Mouse (Mus musculus) embryonic facial prominence, embryonic 10.5 days (tissue): ENCODE measurements at regions not wholly inside any gene's neighbourhood (a gene's known extent, or its start where the extent isn't known, plus 50 kb on each side); places are given as distances from the start of the nearest gene placed in this dataset.

Source experiments
- DNase-seq: peaks from one replicate; pipeline ENCODE4 v3.0.0-alpha.2; 2017; ENCODE audit warnings: low spot score
- H3K27ac ChIP-seq: fragments of 300-500 bp; sonication (generic); replicated peaks from 2 replicates; pipeline ENCODE4 v1.5.1; 2016; ENCODE audit warnings: mild to moderate bottlenecking
- H3K27me3 ChIP-seq: fragments of 300-500 bp; sonication (generic); replicated peaks from 2 replicates; pipeline ENCODE4 v1.6.1; 2016; ENCODE audit warnings: low read depth, mild to moderate bottlenecking; ENCODE audit not compliant: poor library complexity, severe bottlenecking
- H3K36me3 ChIP-seq: fragments of 300-500 bp; sonication (generic); replicated peaks from 2 replicates; pipeline ENCODE4 v1.6.1; 2016; ENCODE audit warnings: mild to moderate bottlenecking, moderate library complexity
- H3K4me1 ChIP-seq: fragments of 300-500 bp; sonication (generic); 2 replicates; pipeline ENCODE4 v1.6.1; 2016
- H3K4me3 ChIP-seq: fragments of 300-500 bp; sonication (generic); 2 replicates; pipeline ENCODE4 v1.5.1; 2016; ENCODE audit warnings: mild to moderate bottlenecking, moderate library complexity
- H3K9me3 ChIP-seq: fragments of 300-500 bp; sonication (generic); 2 replicates; pipeline ENCODE4 v1.6.1; 2016; ENCODE audit warnings: mild to moderate bottlenecking
- WGBS: fragments of 180-500 bp; shearing (Covaris S2); methylation state at CpG from one replicate; pipeline ENCODE4 v1.1.7; 2016; 5-methylcytosine and 5-hydroxymethylcytosine counted together

- WGBS = 60% methylated on average over 5 of the region's 5 CpGs
- Histone ChIP-seq H3K36me3 (no peaks in the 10 kb centered on the region), H3K4me3 (no peak overlapping the region), H3K27me3 (no peaks in the 10 kb centered on the region), H3K27ac (no peak overlapping the region), H3K9me3 (no peaks in the 10 kb centered on the region), H3K4me1 (peaks cover 16% of the 10 kb centered on the region)
- no peak for DNase-seq
Observed at GRCm38 (mm10) chr1:128671016-128671415, 78.9 kb upstream of the Cxcr4 start.

DNA sequence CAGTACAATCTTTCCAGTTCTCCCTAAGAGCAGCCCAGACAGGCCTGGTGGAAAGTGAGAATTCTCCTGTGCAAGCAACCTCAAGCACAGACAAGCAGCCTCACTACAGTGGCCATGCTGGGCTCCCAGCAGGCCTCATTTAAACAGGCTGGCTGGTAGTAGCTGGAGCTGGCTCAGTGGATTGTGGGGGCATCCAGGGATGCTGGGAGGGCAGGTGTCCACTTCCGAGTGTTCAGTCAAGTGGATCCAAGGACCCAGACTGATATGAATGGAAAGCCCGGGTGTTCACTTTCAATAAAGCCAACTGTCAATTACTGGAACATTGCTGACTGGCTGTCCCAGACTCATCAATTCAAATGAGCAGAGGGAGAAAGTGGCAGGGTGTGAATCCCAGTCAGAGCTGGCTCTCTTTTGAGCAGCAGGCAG lies 77.2 kb upstream of the Cxcr4 start:
- H3K36me3 ChIP-seq = no peaks in the 10 kb centered on the region
- no peak overlapping the region for H3K27ac ChIP-seq
- H3K9me3 ChIP-seq = no peaks in the 10 kb centered on the region
- H3K27me3 ChIP-seq = no peaks in the 10 kb centered on the region
- DNase-seq = no peak
- WGBS = 53% methylated on average over 2 of the region's 2 CpGs
- H3K4me3 ChIP-seq = no peak overlapping the region
- peaks cover 16% of the 10 kb centered on the region for H3K4me1 ChIP-seq

DNA sequence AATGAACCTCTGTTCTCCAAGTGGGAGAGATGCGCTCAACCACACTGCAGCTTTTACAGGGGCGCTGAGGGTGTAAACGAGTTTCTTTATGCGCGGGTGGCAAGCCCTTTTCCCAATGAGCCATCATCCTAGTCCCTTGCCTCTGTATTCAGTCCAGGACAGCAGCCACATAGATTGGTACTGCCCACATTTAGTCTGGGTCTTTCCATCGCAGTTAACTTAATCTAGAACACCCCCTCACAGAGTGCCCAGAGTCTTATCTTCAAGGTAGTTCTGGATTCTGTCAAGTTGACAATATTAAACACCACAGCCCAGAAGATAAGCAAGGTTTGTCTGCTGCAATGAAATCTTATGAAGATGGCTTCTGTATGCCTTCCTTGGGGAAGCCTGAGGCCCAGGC lies 76.6 kb upstream of the Cxcr4 start:
- Histone ChIP-seq H3K27ac (no peak overlapping the region), H3K36me3 (no peaks in the 10 kb centered on the region), H3K4me3 (no peak overlapping the region), H3K27me3 (no peaks in the 10 kb centered on the region), H3K9me3 (no peaks in the 10 kb centered on the region), H3K4me1 (peaks cover 16% of the 10 kb centered on the region)
- 85% methylated on average over 6 of the region's 6 CpGs for WGBS
- DNase-seq = no peak

DNA sequence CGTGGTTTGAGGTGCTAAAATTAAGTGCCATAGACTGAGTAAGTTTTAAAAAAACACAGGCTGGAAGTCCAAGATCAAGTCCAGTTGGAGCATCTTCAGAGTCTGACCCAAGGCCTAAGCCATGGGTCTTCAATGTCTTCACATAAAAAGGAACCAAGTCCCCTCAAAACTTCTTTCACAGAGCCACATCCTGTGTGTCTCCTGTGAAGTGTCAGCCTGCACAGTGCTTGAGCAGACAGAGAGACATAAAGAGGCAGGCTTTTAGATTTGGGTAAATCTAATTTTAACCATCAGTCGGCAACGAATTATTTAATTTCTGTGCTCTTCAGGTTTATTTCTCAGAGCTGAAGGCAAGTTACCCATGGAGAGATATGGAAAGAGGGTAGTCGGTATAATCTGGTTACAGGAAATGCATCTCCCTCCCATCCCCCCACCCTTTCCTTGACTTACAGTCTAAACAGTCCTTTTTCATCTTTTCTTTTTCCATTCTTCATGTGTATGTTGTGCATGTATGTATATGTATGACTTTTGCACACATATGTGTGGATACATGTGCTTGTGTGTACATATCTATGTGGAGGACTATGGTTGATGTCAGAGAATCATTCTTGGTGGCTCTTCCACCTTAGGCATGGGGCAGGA lies 75.1 kb upstream of the Cxcr4 start:
- 83% methylated on average over 4 of the region's 4 CpGs for WGBS
- Histone ChIP-seq H3K27me3 (no peaks in the 10 kb centered on the region), H3K27ac (no peak overlapping the region), H3K4me3 (no peak overlapping the region), H3K4me1 (peaks cover 16% of the 10 kb centered on the region), H3K36me3 (no peaks in the 10 kb centered on the region), H3K9me3 (no peaks in the 10 kb centered on the region)
- DNase-seq = no peak

GRCm38 (mm10) chr1:128663207-128663606 lies 71.1 kb upstream of the Cxcr4 start:
- no peaks in the 10 kb centered on the region for H3K36me3 ChIP-seq
- no peaks in the 10 kb centered on the region for H3K9me3 ChIP-seq
- WGBS = 93% methylated on average over 2 of the region's 2 CpGs
- H3K27me3 ChIP-seq = no peaks in the 10 kb centered on the region
- H3K4me1 ChIP-seq = peaks cover 5% of the 10 kb centered on the region; the same call in 1 of the 2 replicates
- H3K27ac ChIP-seq = no peak overlapping the region
- DNase-seq = no peak
- no peak overlapping the region for H3K4me3 ChIP-seq

DNA sequence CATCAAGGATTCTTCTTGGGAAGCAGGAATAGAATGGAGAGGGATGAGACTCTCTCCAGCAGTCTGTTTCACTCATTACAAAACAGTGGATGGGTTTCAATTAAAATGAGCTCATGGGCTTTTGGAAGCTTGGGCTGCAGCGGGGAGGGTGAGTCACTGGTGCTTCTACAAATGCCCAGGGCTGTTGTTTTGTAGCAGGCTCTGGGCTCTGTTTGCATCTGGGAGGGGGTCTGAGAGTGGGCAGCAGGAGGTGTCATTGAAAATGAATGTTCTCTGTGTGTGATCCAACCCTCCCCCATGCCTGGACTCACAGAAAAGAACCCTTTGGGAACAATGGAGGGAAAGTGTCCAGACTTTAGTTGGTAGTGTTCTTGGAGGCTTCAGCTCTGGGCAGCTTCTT lies 67.8 kb upstream of the Cxcr4 start:
- H3K4me1 ChIP-seq = peaks cover 7% of the 10 kb centered on the region; the same call in 1 of the 2 replicates
- H3K4me3 ChIP-seq = no peak overlapping the region
- DNase-seq = no peak
- no peaks in the 10 kb centered on the region; the same call in 1 of the 2 replicates for H3K27me3 ChIP-seq
- no peaks in the 10 kb centered on the region for H3K9me3 ChIP-seq
- no peaks in the 10 kb centered on the region for H3K36me3 ChIP-seq
- no peak overlapping the region for H3K27ac ChIP-seq
- 42% methylated on average over 1 of the region's 1 CpGs for WGBS

DNA sequence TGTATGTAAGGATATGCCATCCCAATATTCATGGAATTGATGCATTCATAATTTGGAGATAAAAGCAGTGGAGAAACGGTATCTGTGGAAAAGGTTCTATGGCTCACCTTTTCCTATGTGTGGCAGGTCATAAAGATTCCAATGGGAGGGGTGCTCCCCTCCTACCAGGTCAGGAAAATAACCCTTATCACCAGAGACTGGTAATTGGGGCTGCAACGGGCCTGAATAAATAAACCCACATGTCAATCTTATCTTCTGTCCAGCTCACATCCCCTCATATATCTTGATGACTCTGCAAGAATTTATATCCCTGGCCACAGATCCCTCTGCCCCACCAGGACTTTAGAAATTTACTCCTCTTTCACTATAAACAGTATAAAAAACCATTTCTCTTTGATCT lies 66.7 kb upstream of the Cxcr4 start:
- peaks cover 9% of the 10 kb centered on the region; the same call in 1 of the 2 replicates for H3K4me1 ChIP-seq
- H3K27ac ChIP-seq = no peak overlapping the region
- H3K36me3 ChIP-seq = no peaks in the 10 kb centered on the region
- no peaks in the 10 kb centered on the region; the same call in 1 of the 2 replicates for H3K27me3 ChIP-seq
- WGBS = 59% methylated on average over 2 of the region's 2 CpGs
- no peaks in the 10 kb centered on the region for H3K9me3 ChIP-seq
- no peak overlapping the region for H3K4me3 ChIP-seq
- no peak for DNase-seq

DNA sequence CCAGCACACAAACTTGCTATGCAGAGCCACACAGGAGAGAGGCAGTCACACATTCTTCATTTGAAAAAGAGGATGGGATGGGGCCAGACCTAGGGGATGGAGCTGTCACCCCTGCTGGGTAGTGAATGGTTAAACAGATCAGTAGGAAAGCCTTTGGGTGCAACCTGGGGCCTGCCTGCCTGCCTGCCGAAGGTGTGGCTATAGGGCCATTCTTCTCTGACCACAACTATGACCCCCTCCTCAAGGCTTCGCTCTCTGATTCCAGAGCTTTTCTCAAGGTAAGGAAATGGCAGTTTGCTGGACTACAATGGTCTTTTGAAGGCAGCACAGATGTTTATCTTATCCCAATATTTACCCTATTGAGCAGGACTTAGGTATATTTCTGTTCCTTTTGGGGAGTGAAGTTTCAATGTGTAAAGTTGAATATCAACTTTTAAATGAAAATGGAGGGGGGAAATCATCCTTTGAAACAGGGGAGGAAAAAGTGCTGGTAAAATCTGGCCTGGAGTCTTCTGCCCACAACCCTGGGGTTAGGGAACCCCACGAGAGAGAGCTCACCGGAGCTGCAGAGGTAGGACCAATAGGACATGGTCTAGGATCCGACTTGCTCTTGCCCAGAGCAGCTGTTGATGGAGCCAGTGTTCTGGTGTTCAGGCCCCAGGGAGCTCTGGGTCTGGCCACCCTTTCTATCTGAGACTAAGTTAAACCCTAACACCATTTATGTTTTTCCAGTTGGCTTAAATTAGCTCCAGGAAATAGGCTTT lies 62.2 kb upstream of the Cxcr4 start:
- no peak overlapping the region for H3K4me3 ChIP-seq
- 51% methylated on average over 5 of the region's 5 CpGs for WGBS
- H3K27ac ChIP-seq = no peak overlapping the region
- DNase-seq = no peak
- 0 out of 2 replicates have a peak, but pooled peaks cover 13% of the 10 kb centered on the region for H3K4me1 ChIP-seq
- no peaks in the 10 kb centered on the region for H3K36me3 ChIP-seq
- no peaks in the 10 kb centered on the region for H3K9me3 ChIP-seq
- peaks cover 4% of the 10 kb centered on the region; the same call in 1 of the 2 replicates for H3K27me3 ChIP-seq

GRCm38 (mm10) chr1:128650596-128650995 lies 58.5 kb upstream of the Cxcr4 start:
- H3K4me1 ChIP-seq = 0 out of 2 replicates have a peak, but pooled peaks cover 13% of the 10 kb centered on the region
- H3K9me3 ChIP-seq = no peaks in the 10 kb centered on the region
- H3K27me3 ChIP-seq = peaks cover 4% of the 10 kb centered on the region; the same call in 1 of the 2 replicates
- H3K36me3 ChIP-seq = no peaks in the 10 kb centered on the region
- no peak for DNase-seq
- H3K4me3 ChIP-seq = no peak overlapping the region
- WGBS = 94% methylated on average over 2 of the region's 2 CpGs
- H3K27ac ChIP-seq = no peak overlapping the region

- Histone ChIP-seq H3K36me3 (no peaks in the 10 kb centered on the region), H3K27me3 (0 out of 2 replicates have a peak, but pooled peaks cover 4% of the 10 kb centered on the region), H3K27ac (no peak overlapping the region), H3K4me3 (no peak overlapping the region), H3K9me3 (no peaks in the 10 kb centered on the region), H3K4me1 (0 out of 2 replicates have a peak, but pooled peaks cover 9% of the 10 kb centered on the region)
- peak; percentile 18 for DNase-seq
- 33% methylated on average over 13 of the region's 13 CpGs for WGBS
Observed at GRCm38 (mm10) chr1:128649490-128650178, 57.5 kb upstream of the Cxcr4 start.

DNA sequence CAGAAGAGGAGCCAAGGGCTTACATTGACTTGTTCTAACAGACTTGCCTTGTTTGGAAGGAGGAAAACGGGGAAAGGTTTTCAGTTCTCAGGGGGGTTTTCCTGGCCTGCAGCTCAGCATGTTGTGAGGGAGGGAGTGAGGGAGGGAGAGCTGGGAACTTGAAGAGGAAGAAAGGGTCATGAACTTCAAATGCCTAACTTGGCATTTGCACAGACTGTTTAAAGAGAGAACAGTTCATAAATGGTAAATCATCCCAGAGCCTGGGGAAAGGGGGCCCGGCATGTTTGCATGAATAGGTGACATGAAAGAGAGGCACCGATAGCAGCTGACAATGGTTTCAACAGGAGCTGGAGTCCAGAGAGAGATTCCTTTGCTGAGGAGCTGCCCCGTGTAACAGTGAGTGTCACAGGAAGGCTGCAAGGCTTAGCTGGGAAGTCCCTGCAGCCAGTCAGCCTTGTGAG lies 51.3 kb upstream of the Cxcr4 start:
- Histone ChIP-seq H3K27me3 (0 out of 2 replicates have a peak, but pooled peaks cover 7% of the 10 kb centered on the region), H3K36me3 (no peaks in the 10 kb centered on the region), H3K9me3 (no peaks in the 10 kb centered on the region), H3K4me1 (peaks cover 30% of the 10 kb centered on the region), H3K4me3 (no peak overlapping the region), H3K27ac (peak overlapping the region; percentile 15)
- WGBS = 8% methylated on average over 4 of the region's 4 CpGs
- peak; percentile 47 for DNase-seq

- WGBS = 87% methylated on average over 2 of the region's 2 CpGs
- H3K4me3 ChIP-seq = no peak overlapping the region
- no peaks in the 10 kb centered on the region for H3K9me3 ChIP-seq
- no peaks in the 10 kb centered on the region for H3K36me3 ChIP-seq
- DNase-seq = no peak
- H3K27ac ChIP-seq = no peak overlapping the region
- H3K27me3 ChIP-seq = 0 out of 2 replicates have a peak, but pooled peaks cover 7% of the 10 kb centered on the region
- peaks cover 31% of the 10 kb centered on the region for H3K4me1 ChIP-seq
Observed at GRCm38 (mm10) chr1:128642212-128642611, 50.1 kb upstream of the Cxcr4 start.
